Mouse (Mus musculus) spleen, postnatal 0 days (tissue): ENCODE data around the gene Fgd1. TPM values are rescaled to one million over a fixed set of nuclear protein-coding genes. Genes with fewer than 3 reads are reported as not detected.

ENCODE experiments used
- polyA plus RNA-seq: library from polyadenylated mRNA; unstranded; fragments of >200 nt; fragmentation: Nextera tagmentation; extraction: Ambion mirVana; gene quantifications from 2 replicates; pipeline ENCODE4 v1.2.1, GENCODE M21; 2015

Fgd1 gene
- polyA plus RNA-seq, result 1.6 and 2.5 TPM in 2 replicates

GRCm38 (mm10) chrX:151045850-151046249 is at the start of gene Fgd1:
TSS of gene Fgd1 (plus strand) at chrX:151046150.

GRCm38 (mm10) chrX:151016938-151017877 is 28.7 kb upstream of the Fgd1 start, which contains the start of gene Gnl3l:
TSS of gene Gnl3l (minus strand) at chrX:151017322.

GRCm38 (mm10) chrX:151096171-151097058 is 50.5 kb downstream of the Fgd1 start, which contains the start of gene Tsr2:
TSS of gene Tsr2 (minus strand) at chrX:151096543.

Other genes with a start within 250 kb of the Fgd1 start
- gene Maged2, start 231.8 kb upstream of the Fgd1 start, polyA plus RNA-seq, result 85.0 and 110 TPM in 2 replicates
- 12.8 and 13.1 TPM in 2 replicates for gene Gnl3l, start 28.8 kb upstream of the Fgd1 start, polyA plus RNA-seq
- gene Tsr2, start 50.4 kb downstream of the Fgd1 start, polyA plus RNA-seq, result 17.5 and 19.2 TPM in 2 replicates
- 0.15 and 0.24 TPM in 2 replicates for gene Wnk3, start 151.9 kb downstream of the Fgd1 start, polyA plus RNA-seq